Mouse (Mus musculus) layer of hippocampus, adult 9-11 months (tissue): ENCODE measurements around the gene Rnf135.
"Not testable (repeated sequence)": the region's sequence is repeated elsewhere in the genome, so short reads cannot be mapped to it uniquely, and the experiment has no call there.

Experiments used
- DNase-seq: peaks from one replicate; pipeline ENCODE4 v3.0.0; 2022

Gene Rnf135

GRCm38 (mm10) chr11:80204037-80204436 lies 20.4 kb downstream of the Rnf135 start:
- DNase-seq = peak; percentile 60

GRCm38 (mm10) chr11:80204941-80205340 lies 21.3 kb downstream of the Rnf135 start:
- DNase-seq = no peak

GRCm38 (mm10) chr11:80208465-80208859 lies 24.8 kb downstream of the Rnf135 start:
- no peak for DNase-seq

- DNase-seq = peak; percentile 95
These were observed 25.5 kb downstream of the Rnf135 start, which contains the start of gene Rhot1 for GRCm38 (mm10) chr11:80208860-80209800. Gene Rhot1, plus strand, starts transcription at chr11:80209019.

- no peak for DNase-seq
These were observed 26.7 kb downstream of the Rnf135 start for GRCm38 (mm10) chr11:80210321-80210720.

- DNase-seq = no peak
These were observed 28.6 kb downstream of the Rnf135 start for GRCm38 (mm10) chr11:80212282-80212681.

GRCm38 (mm10) chr11:80215291-80215690 lies 31.6 kb downstream of the Rnf135 start:
- no peak for DNase-seq

- DNase-seq = no peak
These were observed 35.1 kb downstream of the Rnf135 start for GRCm38 (mm10) chr11:80218657-80219293.

GRCm38 (mm10) chr11:80230066-80230465 lies 46.4 kb downstream of the Rnf135 start:
- DNase-seq = not testable (repeated sequence)

GRCm38 (mm10) chr11:80237278-80237677 lies 53.6 kb downstream of the Rnf135 start:
- DNase-seq = no peak

- DNase-seq = no peak
These were observed 54.7 kb downstream of the Rnf135 start for GRCm38 (mm10) chr11:80238306-80238705.

GRCm38 (mm10) chr11:80247026-80247425 lies 63.4 kb downstream of the Rnf135 start:
- no peak for DNase-seq

GRCm38 (mm10) chr11:80248531-80248930 lies 64.9 kb downstream of the Rnf135 start:
- DNase-seq = no peak
